Mouse (Mus musculus) spleen, postnatal 14 days (tissue): ENCODE measurements around the gene Olfr1371.

Experiments used
- DNase-seq, 2 experiments: peaks; one replicate each; pipeline ENCODE4 v3.0.0; 2021 to 2022; ENCODE audit warnings: low spot score in 2 of 2

The Olfr1371 gene

GRCm38 (mm10) chr11:52213887-52214286 is at the start of gene Olfr1371:
Olfr1371 (minus strand) TSS chr11:52213987.
- DNase-seq, result no peak

- DNase-seq, result no peak
These were observed 48.6 kb upstream of the Olfr1371 start for GRCm38 (mm10) chr11:52262338-52262737.

- DNase-seq, result peak in 1 of 2 experiments; percentile 48
These were observed 48.1 kb upstream of the Olfr1371 start for GRCm38 (mm10) chr11:52261937-52262336.

GRCm38 (mm10) chr11:52260878-52261277 is 47.1 kb upstream of the Olfr1371 start:
- no peak for DNase-seq

GRCm38 (mm10) chr11:52258711-52259110 is 44.9 kb upstream of the Olfr1371 start:
- no peak for DNase-seq

- DNase-seq, result no peak
These were observed 43.6 kb upstream of the Olfr1371 start for GRCm38 (mm10) chr11:52257376-52257775.

- no peak for DNase-seq
These were observed 41.3 kb upstream of the Olfr1371 start for GRCm38 (mm10) chr11:52255077-52255476.

- no peak for DNase-seq
These were observed 40.0 kb upstream of the Olfr1371 start for GRCm38 (mm10) chr11:52253674-52254375.

GRCm38 (mm10) chr11:52252692-52253091 is 38.9 kb upstream of the Olfr1371 start:
- no peak for DNase-seq

GRCm38 (mm10) chr11:52251770-52252169 is 38.0 kb upstream of the Olfr1371 start:
- no peak for DNase-seq

GRCm38 (mm10) chr11:52249452-52249851 is 35.7 kb upstream of the Olfr1371 start:
- no peak for DNase-seq

- no peak for DNase-seq
These were observed 27.2 kb upstream of the Olfr1371 start for GRCm38 (mm10) chr11:52240898-52241542.

GRCm38 (mm10) chr11:52234509-52234908 is 20.7 kb upstream of the Olfr1371 start:
- DNase-seq, result no peak

GRCm38 (mm10) chr11:52233906-52234305 is 20.1 kb upstream of the Olfr1371 start:
- no peak for DNase-seq

- DNase-seq, result no peak
These were observed 19.4 kb upstream of the Olfr1371 start for GRCm38 (mm10) chr11:52233043-52233653.

GRCm38 (mm10) chr11:52231606-52232541 is 18.1 kb upstream of the Olfr1371 start, which contains the start of gene Skp1a:
Skp1a (plus strand) TSS chr11:52231995.
- DNase-seq, result peak; percentile 89 to 95

- no peak for DNase-seq
These were observed 16.9 kb upstream of the Olfr1371 start for GRCm38 (mm10) chr11:52230694-52231093.

GRCm38 (mm10) chr11:52228722-52229448 is 15.1 kb upstream of the Olfr1371 start:
- DNase-seq, result no peak

GRCm38 (mm10) chr11:52227466-52228226 is 13.9 kb upstream of the Olfr1371 start:
- DNase-seq, result no peak

GRCm38 (mm10) chr11:52227053-52227452 is 13.3 kb upstream of the Olfr1371 start:
- DNase-seq, result no peak
